ENCODE assay signal across 27 mouse cellular contexts in the genomic region with DNA sequence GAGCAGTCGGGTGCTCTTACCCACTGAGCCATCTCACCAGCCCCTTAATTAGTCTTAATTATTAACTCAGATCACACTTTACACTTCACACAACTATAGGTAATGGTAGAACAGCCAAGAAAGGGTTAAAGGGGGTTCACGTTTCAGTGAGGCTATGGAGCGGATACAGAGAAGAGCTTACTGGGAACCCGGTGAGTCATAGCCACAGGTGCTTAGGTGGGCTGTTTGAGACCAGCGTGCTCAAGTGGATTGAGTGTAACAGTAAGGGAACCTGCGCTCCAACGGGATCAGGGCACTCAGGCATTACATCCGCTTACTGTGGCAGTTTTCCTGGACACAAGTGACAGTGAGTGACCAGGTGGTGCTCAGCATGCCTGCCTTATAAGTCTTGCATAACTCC. TPM values are rescaled to one million over a fixed set of nuclear protein-coding genes. Genes with fewer than 3 reads are reported as not detected.
DNase-seq lines count a peak whose midpoint lies in the region; ATAC-seq lines count a peak whose summit lies in the region.
"Had no signal": no experiment of that assay in that cellular context is flagged by ENCODE, and none has a peak within 500 bp of the region (broad histone marks: within the 10 kb centered on the region; RNA-seq: fewer than 3 reads in every experiment).

No protein-coding gene starts in this region.

- peaks cover 8% of the 10 kb centered on the region; the same call in 1 of the 2 replicates for H3K4me1 ChIP-seq in kidney, embryonic 15.5 days
- H3K4me1 ChIP-seq: embryonic facial prominence, embryonic 13.5 days; forebrain, embryonic 12.5 days; forebrain, embryonic 15.5 days; hindbrain, embryonic 13.5 days had no signal

- ATAC-seq in kidney, embryonic 15.5 days (replicated peaks; ENCODE audit: low FRiP score) = peak; percentile 70
- ATAC-seq: CD4-positive, CD25-positive, alpha-beta regulatory T cell, adult 4 months; forebrain, embryonic 15.5 days; hindbrain, embryonic 16.5 days had no signal

- H3K36me3 ChIP-seq in kidney, embryonic 15.5 days = peaks cover 38% of the 10 kb centered on the region
- H3K36me3 ChIP-seq: heart, embryonic 15.5 days had no signal

- WGBS in kidney, embryonic 15.5 days = 42% methylated on average over 8 of the region's 8 CpGs

- H3K27me3 ChIP-seq in kidney, embryonic 15.5 days = no peaks in the 10 kb centered on the region
- H3K27me3 ChIP-seq: embryonic facial prominence, embryonic 13.5 days; forebrain, embryonic 12.5 days; forebrain, embryonic 15.5 days; heart, embryonic 12.5 days; heart, embryonic 15.5 days; hindbrain, embryonic 13.5 days had no signal

- H3K9ac ChIP-seq in kidney, embryonic 15.5 days = no peak overlapping the region
- H3K9ac ChIP-seq: embryonic facial prominence, embryonic 13.5 days; forebrain, embryonic 12.5 days; forebrain, embryonic 15.5 days; heart, embryonic 12.5 days; heart, embryonic 15.5 days; hindbrain, embryonic 13.5 days had no signal

- no peaks in the 10 kb centered on the region for H3K9me3 ChIP-seq in kidney, embryonic 15.5 days (replicated peaks)
- H3K9me3 ChIP-seq: embryonic facial prominence, embryonic 10.5 days; embryonic facial prominence, embryonic 13.5 days; forebrain, embryonic 12.5 days; forebrain, embryonic 15.5 days; heart, embryonic 12.5 days; heart, embryonic 15.5 days; hindbrain, embryonic 10.5 days; hindbrain, embryonic 13.5 days had no signal

- no peak overlapping the region for H3K4me2 ChIP-seq in kidney, embryonic 15.5 days
- H3K4me2 ChIP-seq: embryonic facial prominence, embryonic 13.5 days; forebrain, embryonic 12.5 days; forebrain, embryonic 15.5 days; heart, embryonic 12.5 days; heart, embryonic 15.5 days; hindbrain, embryonic 13.5 days had no signal

- no peak overlapping the region for H3K4me3 ChIP-seq in kidney, embryonic 15.5 days (replicated peaks)
- H3K4me3 ChIP-seq: embryonic facial prominence, embryonic 10.5 days; embryonic facial prominence, embryonic 13.5 days; erythroblast, embryonic 14.5 days; forebrain, embryonic 12.5 days; forebrain, embryonic 15.5 days; heart, embryonic 12.5 days; heart, embryonic 15.5 days; hindbrain, embryonic 10.5 days; hindbrain, embryonic 13.5 days had no signal

- no peak overlapping the region for H3K27ac ChIP-seq in kidney, embryonic 15.5 days
- H3K27ac ChIP-seq: embryonic facial prominence, embryonic 10.5 days; embryonic facial prominence, embryonic 13.5 days; forebrain, embryonic 12.5 days; forebrain, embryonic 15.5 days; heart, embryonic 15.5 days; hindbrain, embryonic 10.5 days; hindbrain, embryonic 13.5 days had no signal

- peak; percentile 36 to 40 for DNase-seq in cerebellum, postnatal 25 days
- no peak for DNase-seq in cerebellum, postnatal 4 days (ENCODE audit: low spot score in 2 of 2)
- no peak for DNase-seq in kidney, adult 11 months
- DNase-seq in kidney, postnatal 4 days = peak; percentile 24 to 42
- DNase-seq in kidney, adult 8-10 months = no peak
- DNase-seq in brain, adult 2 months (ENCODE audit: low read depth, low spot score) = peak; percentile 36
- no peak for DNase-seq in frontal cortex, postnatal 14 days (ENCODE audit: low spot score in 2 of 2)
- DNase-seq: adrenal gland, adult 2 months; adrenal gland, postnatal 14 days; cerebellum, adult 11-12 months; embryo, embryonic 11 days; gastrocnemius, postnatal 25 days; heart, adult 18-20 months; heart, postnatal 10 days; heart, postnatal 36 days had no signal

RNA-seq across cellular contexts. Expression of a gene that starts 12.6 kb away (rescaled TPM):
- polyA plus RNA-seq in kidney, embryonic 15.5 days (2015; fragmentation: Nextera tagmentation; extraction: Ambion mirVana) = 9.0 and 9.7 TPM in 2 replicates

RNA-seq across cellular contexts. Expression of a gene that starts 12.8 kb away (rescaled TPM):
- 8.8 and 9.3 TPM in 2 replicates for polyA plus RNA-seq in kidney, embryonic 15.5 days (2015; fragmentation: Nextera tagmentation; extraction: Ambion mirVana)

RNA-seq across cellular contexts. Expression of a gene that starts 30.3 kb away (rescaled TPM):
- 19.1 and 20.4 TPM in 2 replicates for polyA plus RNA-seq in kidney, embryonic 15.5 days (2015; fragmentation: Nextera tagmentation; extraction: Ambion mirVana)

Comparison
In these comparisons a context has a peak if more than half of its experiments do, and no peak if none do; other contexts are left out.
1. DNase-seq: peak in cerebellum, postnatal 25 days (2 of 2), kidney, postnatal 4 days (2 of 2) and brain, adult 2 months (single experiment); none in cerebellum, postnatal 4 days (0 of 2), kidney, adult 11 months (single experiment), kidney, adult 8-10 months (0 of 2) and frontal cortex, postnatal 14 days (0 of 2).